Mouse (Mus musculus): Measurements from ENCODE around the gene Immp2l. TPM values are rescaled to one million over a fixed set of nuclear protein-coding genes. Genes with fewer than 3 reads are reported as not detected.

Gene Immp2l
- total and polyA plus RNA-seq, 3 experiments: 0.50 to 31.4 (median 7.9) TPM

GRCm38 (mm10) chr12:41868317-41868716 lies 844.4 kb downstream of the Immp2l start:
- Histone ChIP-seq H3K4me3 (ENCODE audit: low read depth, low read length) (no peak overlapping the region), H3K4me1 (ENCODE audit: insufficient read depth, low read depth, low read length) (peaks cover 5% of the 10 kb centered on the region; the same call in 1 of the 2 replicates), H3K36me3 (replicated peaks) (no peaks in the 10 kb centered on the region), H3K27me3 (ENCODE audit: insufficient read depth, low read length) (no peaks in the 10 kb centered on the region), H3K9me3 (replicated peaks) (no peaks in the 10 kb centered on the region)
- ATAC-seq (ENCODE audit: extremely low read depth, insufficient number of reproducible peaks, low FRiP score, poor library complexity, severe bottlenecking): no peak
- TF ChIP-seq GATA2 (IDR thresholded peaks at IDR 0.05; ENCODE audit: borderline replicate concordance, low read depth, low read length): no peak
- TF ChIP-seq CTCF (IDR thresholded peaks at IDR 0.05; ENCODE audit: low read depth, low read length): no peak
- no peak for TF ChIP-seq GATA1 (IDR thresholded peaks at IDR 0.05; ENCODE audit: borderline replicate concordance, low read length)
- TF ChIP-seq POLR2AphosphoS5 (IDR thresholded peaks at IDR 0.05; ENCODE audit: insufficient replicate concordance, low read depth, low read length): no peak
- DNase-seq (ENCODE audit: low spot score): no peak

DNA sequence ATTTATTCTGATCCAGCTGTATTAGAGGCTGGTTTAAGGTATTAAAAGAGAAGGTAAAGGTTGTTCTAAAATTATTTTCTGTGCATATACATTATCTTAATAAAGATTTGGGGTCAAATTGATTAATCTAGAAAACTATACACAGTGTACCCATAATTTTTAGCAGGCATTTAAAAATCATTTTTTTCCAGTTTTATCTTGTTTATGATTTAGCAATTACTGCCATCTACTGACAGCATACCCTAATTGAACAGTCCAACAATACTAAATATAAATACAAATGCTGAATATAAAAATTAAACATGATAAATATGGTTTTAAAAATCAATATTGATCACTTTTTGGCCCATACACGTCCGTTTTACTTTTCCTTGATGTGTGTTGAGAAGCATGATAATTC lies 850.1 kb downstream of the Immp2l start:
- Histone ChIP-seq H3K36me3 (replicated peaks) (no peaks in the 10 kb centered on the region), H3K9me3 (replicated peaks) (no peaks in the 10 kb centered on the region), H3K4me3 (ENCODE audit: low read depth, low read length) (no peak overlapping the region), H3K27me3 (ENCODE audit: insufficient read depth, low read length) (no peaks in the 10 kb centered on the region), H3K4me1 (ENCODE audit: insufficient read depth, low read depth, low read length) (peaks cover 38% of the 10 kb centered on the region)
- DNase-seq (ENCODE audit: low spot score) (no peak), ATAC-seq (ENCODE audit: extremely low read depth, insufficient number of reproducible peaks, low FRiP score, poor library complexity, severe bottlenecking) (no peak)
- no peak for TF ChIP-seq GATA2 (IDR thresholded peaks at IDR 0.05; ENCODE audit: borderline replicate concordance, low read depth, low read length)
- TF ChIP-seq POLR2AphosphoS5 (IDR thresholded peaks at IDR 0.05; ENCODE audit: insufficient replicate concordance, low read depth, low read length): no peak
- TF ChIP-seq TAL1 (conservative IDR thresholded peaks at IDR 0.05; ENCODE audit: low read depth, low read length): no peak
- TF ChIP-seq CTCF (IDR thresholded peaks at IDR 0.05; ENCODE audit: low read depth, low read length): no peak
- no peak for TF ChIP-seq GATA1 (IDR thresholded peaks at IDR 0.05; ENCODE audit: borderline replicate concordance, low read length)

- no peaks in the 10 kb centered on the region for H3K27me3 ChIP-seq (ENCODE audit: insufficient read depth, low read length)
- no peak for DNase-seq (ENCODE audit: low spot score)
- no peaks in the 10 kb centered on the region for H3K36me3 ChIP-seq (replicated peaks)
- no peaks in the 10 kb centered on the region for H3K9me3 ChIP-seq (replicated peaks)
- ATAC-seq (ENCODE audit: extremely low read depth, insufficient number of reproducible peaks, low FRiP score, poor library complexity, severe bottlenecking): no peak
- H3K4me3 ChIP-seq (ENCODE audit: low read depth, low read length): no peak overlapping the region
- peaks cover 65% of the 10 kb centered on the region for H3K4me1 ChIP-seq (ENCODE audit: insufficient read depth, low read depth, low read length)
- no peak for TF ChIP-seq GATA1 (IDR thresholded peaks at IDR 0.05; ENCODE audit: borderline replicate concordance, low read length)
- no peak for TF ChIP-seq CTCF (IDR thresholded peaks at IDR 0.05; ENCODE audit: low read depth, low read length)
- TF ChIP-seq GATA2 (IDR thresholded peaks at IDR 0.05; ENCODE audit: borderline replicate concordance, low read depth, low read length): no peak
- no peak for TF ChIP-seq POLR2AphosphoS5 (IDR thresholded peaks at IDR 0.05; ENCODE audit: insufficient replicate concordance, low read depth, low read length)
- TF ChIP-seq TAL1 (conservative IDR thresholded peaks at IDR 0.05; ENCODE audit: low read depth, low read length): no peak
Observed at GRCm38 (mm10) chr12:41877292-41877959, 853.5 kb downstream of the Immp2l start.

GRCm38 (mm10) chr12:41878493-41878892 lies 854.6 kb downstream of the Immp2l start:
- ATAC-seq (ENCODE audit: extremely low read depth, insufficient number of reproducible peaks, low FRiP score, poor library complexity, severe bottlenecking): peak; percentile 91

DNA sequence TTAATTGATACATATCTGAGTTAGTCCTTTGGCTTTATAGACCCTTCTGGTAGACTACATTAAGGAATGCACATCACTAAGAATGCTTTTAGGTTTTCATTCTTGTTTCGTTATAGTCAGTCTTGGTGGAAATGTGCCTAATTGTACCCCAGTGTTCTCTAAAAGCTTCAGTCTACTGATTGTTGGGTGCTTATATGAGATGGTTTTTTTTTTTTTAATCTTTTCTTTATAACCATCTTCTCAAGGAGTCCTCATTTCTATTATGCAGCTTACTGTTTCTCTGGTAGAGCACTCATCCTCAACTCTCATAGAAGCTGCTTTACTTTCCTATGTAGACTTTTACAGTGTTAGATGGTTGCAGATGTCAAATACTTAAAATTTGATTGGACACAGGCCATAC lies 855.1 kb downstream of the Immp2l start:
- no peaks in the 10 kb centered on the region for H3K36me3 ChIP-seq (replicated peaks)
- no peaks in the 10 kb centered on the region for H3K9me3 ChIP-seq (replicated peaks)
- ATAC-seq (ENCODE audit: extremely low read depth, insufficient number of reproducible peaks, low FRiP score, poor library complexity, severe bottlenecking) (no peak; the same call in 1 of the 2 replicates), DNase-seq (ENCODE audit: low spot score) (no peak)
- no peaks in the 10 kb centered on the region for H3K27me3 ChIP-seq (ENCODE audit: insufficient read depth, low read length)
- H3K4me1 ChIP-seq (ENCODE audit: insufficient read depth, low read depth, low read length): peaks cover 67% of the 10 kb centered on the region
- TF ChIP-seq GATA2 (IDR thresholded peaks at IDR 0.05; ENCODE audit: borderline replicate concordance, low read depth, low read length) (no peak), CTCF (IDR thresholded peaks at IDR 0.05; ENCODE audit: low read depth, low read length) (no peak), GATA1 (IDR thresholded peaks at IDR 0.05; ENCODE audit: borderline replicate concordance, low read length) (no peak), TAL1 (conservative IDR thresholded peaks at IDR 0.05; ENCODE audit: low read depth, low read length) (no peak), POLR2AphosphoS5 (IDR thresholded peaks at IDR 0.05; ENCODE audit: insufficient replicate concordance, low read depth, low read length) (no peak)
- no peak overlapping the region; the same call in 1 of the 2 replicates for H3K4me3 ChIP-seq (ENCODE audit: low read depth, low read length)

More at GRCm38 (mm10) chr12:41878493-41878892, 854.6 kb downstream of the Immp2l start:
- no peaks in the 10 kb centered on the region for H3K36me3 ChIP-seq (replicated peaks)
- no peaks in the 10 kb centered on the region for H3K27me3 ChIP-seq (ENCODE audit: insufficient read depth, low read length)
- no peak for TF ChIP-seq POLR2AphosphoS5 (IDR thresholded peaks at IDR 0.05; ENCODE audit: insufficient replicate concordance, low read depth, low read length)
- no peak for TF ChIP-seq CTCF (IDR thresholded peaks at IDR 0.05; ENCODE audit: low read depth, low read length)
- no peak for TF ChIP-seq TAL1 (conservative IDR thresholded peaks at IDR 0.05; ENCODE audit: low read depth, low read length)
- TF ChIP-seq GATA2 (IDR thresholded peaks at IDR 0.05; ENCODE audit: borderline replicate concordance, low read depth, low read length): no peak
- no peak for TF ChIP-seq GATA1 (IDR thresholded peaks at IDR 0.05; ENCODE audit: borderline replicate concordance, low read length)
- H3K4me1 ChIP-seq (ENCODE audit: insufficient read depth, low read depth, low read length): peaks cover 67% of the 10 kb centered on the region
- no peak overlapping the region; the same call in 1 of the 2 replicates for H3K4me3 ChIP-seq (ENCODE audit: low read depth, low read length)
- no peaks in the 10 kb centered on the region for H3K9me3 ChIP-seq (replicated peaks)
- DNase-seq (ENCODE audit: low spot score): peak; percentile 40

DNA sequence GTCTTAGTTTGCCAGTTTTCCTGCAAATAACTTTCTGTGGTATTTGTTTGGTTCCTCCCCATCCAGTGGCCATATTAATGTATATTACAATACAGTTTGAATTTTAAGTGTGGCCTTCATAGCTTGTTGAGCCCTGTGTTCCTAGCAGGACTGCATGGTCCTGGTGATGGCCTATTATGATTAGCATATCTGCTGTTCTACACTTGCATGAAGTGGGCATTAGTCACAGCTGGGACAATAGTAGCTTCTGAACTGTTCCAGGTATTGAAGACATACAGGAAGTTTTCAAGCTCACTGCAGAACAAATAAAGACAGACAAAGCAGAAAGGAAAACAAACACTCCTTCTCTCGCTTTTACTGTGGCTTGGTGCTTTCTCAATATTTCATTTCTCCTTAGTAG lies 855.5 kb downstream of the Immp2l start:
- TF ChIP-seq GATA2 (IDR thresholded peaks at IDR 0.05; ENCODE audit: borderline replicate concordance, low read depth, low read length) (no peak), CTCF (IDR thresholded peaks at IDR 0.05; ENCODE audit: low read depth, low read length) (no peak), TAL1 (conservative IDR thresholded peaks at IDR 0.05; ENCODE audit: low read depth, low read length) (no peak), GATA1 (IDR thresholded peaks at IDR 0.05; ENCODE audit: borderline replicate concordance, low read length) (no peak), POLR2AphosphoS5 (IDR thresholded peaks at IDR 0.05; ENCODE audit: insufficient replicate concordance, low read depth, low read length) (no peak)
- no peak overlapping the region; the same call in 1 of the 2 replicates for H3K4me3 ChIP-seq (ENCODE audit: low read depth, low read length)
- H3K4me1 ChIP-seq (ENCODE audit: insufficient read depth, low read depth, low read length): peaks cover 67% of the 10 kb centered on the region
- DNase-seq (ENCODE audit: low spot score) (no peak), ATAC-seq (ENCODE audit: extremely low read depth, insufficient number of reproducible peaks, low FRiP score, poor library complexity, severe bottlenecking) (no peak)
- H3K9me3 ChIP-seq (replicated peaks): no peaks in the 10 kb centered on the region
- no peaks in the 10 kb centered on the region for H3K27me3 ChIP-seq (ENCODE audit: insufficient read depth, low read length)
- H3K36me3 ChIP-seq (replicated peaks): no peaks in the 10 kb centered on the region
